Mouse (Mus musculus) E14TG2a.4 (cell line): Measurements from ENCODE around the gene Mettl26.

Experiments
- CTCF ChIP-seq: conservative IDR thresholded peaks from 2 replicates; pipeline ENCODE4 v1.5.1; 2014; ENCODE audit warnings: low read length
- POU5F1 ChIP-seq: IDR thresholded peaks from 2 replicates; pipeline ENCODE4 v1.6.1; 2014; ENCODE audit warnings: low read length, borderline replicate concordance

- TF ChIP-seq CTCF (no peak), POU5F1 (no peak)
These were observed 36.9 kb downstream of the Mettl26 start for GRCm38 (mm10) chr17:25911816-25912215.
